Mouse (Mus musculus): ENCODE data around the gene Fzr1. TPM values are rescaled to one million over a fixed set of nuclear protein-coding genes. Genes with fewer than 3 reads are reported as not detected.

Fzr1 gene
- 28.5 and 50.0 TPM in 2 replicates for total RNA-seq (2014; fragmentation: Nextera tagmentation)
- 12.2 and 14.9 TPM in 2 replicates for total RNA-seq (2017)

- ATAC-seq (replicated peaks; ENCODE audit: low FRiP score, low TSS enrichment, poor library complexity, severe bottlenecking): no peak
Observed at GRCm38 (mm10) chr10:81377793-81378552, at the start of gene Fzr1. TSS of gene Fzr1 (minus strand) at chr10:81378516.

- ATAC-seq (replicated peaks; ENCODE audit: low FRiP score, low TSS enrichment, poor library complexity, severe bottlenecking): no peak
Observed at GRCm38 (mm10) chr10:81427804-81428506, 49.6 kb upstream of the Fzr1 start.

GRCm38 (mm10) chr10:81427327-81427726, 49.0 kb upstream of the Fzr1 start:
- ATAC-seq (replicated peaks; ENCODE audit: low FRiP score, low TSS enrichment, poor library complexity, severe bottlenecking): no peak

- ATAC-seq (replicated peaks; ENCODE audit: low FRiP score, low TSS enrichment, poor library complexity, severe bottlenecking): no peak
Observed at GRCm38 (mm10) chr10:81426897-81427296, 48.6 kb upstream of the Fzr1 start.

GRCm38 (mm10) chr10:81426081-81426671, 47.9 kb upstream of the Fzr1 start:
- ATAC-seq (replicated peaks; ENCODE audit: low FRiP score, low TSS enrichment, poor library complexity, severe bottlenecking): no peak

GRCm38 (mm10) chr10:81425236-81425850, 47.0 kb upstream of the Fzr1 start:
- no peak for ATAC-seq (replicated peaks; ENCODE audit: low FRiP score, low TSS enrichment, poor library complexity, severe bottlenecking)

- ATAC-seq (replicated peaks; ENCODE audit: low FRiP score, low TSS enrichment, poor library complexity, severe bottlenecking): no peak
Observed at GRCm38 (mm10) chr10:81424246-81425051, 46.1 kb upstream of the Fzr1 start.

- ATAC-seq (replicated peaks; ENCODE audit: low FRiP score, low TSS enrichment, poor library complexity, severe bottlenecking): no peak
Observed at GRCm38 (mm10) chr10:81423476-81424245, 45.3 kb upstream of the Fzr1 start.

GRCm38 (mm10) chr10:81422661-81423217, 44.4 kb upstream of the Fzr1 start:
- ATAC-seq (replicated peaks; ENCODE audit: low FRiP score, low TSS enrichment, poor library complexity, severe bottlenecking): no peak

GRCm38 (mm10) chr10:81422191-81422590, 43.9 kb upstream of the Fzr1 start:
- ATAC-seq (replicated peaks; ENCODE audit: low FRiP score, low TSS enrichment, poor library complexity, severe bottlenecking): no peak

GRCm38 (mm10) chr10:81421797-81422100, 43.4 kb upstream of the Fzr1 start:
- ATAC-seq (replicated peaks; ENCODE audit: low FRiP score, low TSS enrichment, poor library complexity, severe bottlenecking): no peak

- no peak for ATAC-seq (replicated peaks; ENCODE audit: low FRiP score, low TSS enrichment, poor library complexity, severe bottlenecking)
Observed at GRCm38 (mm10) chr10:81421041-81421796, 42.9 kb upstream of the Fzr1 start.

- ATAC-seq (replicated peaks; ENCODE audit: low FRiP score, low TSS enrichment, poor library complexity, severe bottlenecking): no peak
Observed at GRCm38 (mm10) chr10:81420191-81420767, 42.0 kb upstream of the Fzr1 start.

- no peak for ATAC-seq (replicated peaks; ENCODE audit: low FRiP score, low TSS enrichment, poor library complexity, severe bottlenecking)
Observed at GRCm38 (mm10) chr10:81419111-81419928, 41.0 kb upstream of the Fzr1 start.

- no peak for ATAC-seq (replicated peaks; ENCODE audit: low FRiP score, low TSS enrichment, poor library complexity, severe bottlenecking)
Observed at GRCm38 (mm10) chr10:81418216-81419070, 40.1 kb upstream of the Fzr1 start.

Data from megakaryocyte-erythroid progenitor cell, adult 5-6 weeks (primary cell).